26 mouse cellular contexts compared by ENCODE assay signal in the genomic region with DNA sequence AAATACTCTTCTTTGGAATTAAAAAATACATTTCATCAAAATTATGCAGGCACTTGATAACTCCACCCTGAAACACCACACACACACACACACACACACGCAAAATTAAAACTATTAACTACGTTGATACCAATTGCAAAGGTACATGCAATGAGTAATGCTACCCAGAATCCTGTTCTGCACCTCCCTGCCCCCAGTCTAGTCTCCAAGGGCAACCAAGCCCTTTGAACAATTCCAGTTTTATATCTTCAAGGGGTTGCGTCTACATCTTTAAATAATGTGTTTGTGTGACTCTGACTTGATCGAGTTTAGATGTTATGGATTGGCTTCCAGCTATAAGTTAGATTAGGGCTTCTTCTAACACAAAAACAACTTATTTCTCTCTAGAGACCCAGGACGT. TPM values are rescaled to one million over a fixed set of nuclear protein-coding genes. Genes with fewer than 3 reads are reported as not detected.
"Had no signal": no experiment of that assay in that cellular context is flagged by ENCODE, and none has a peak within 500 bp of the region (broad histone marks: within the 10 kb centered on the region; RNA-seq: fewer than 3 reads in every experiment).

No protein-coding gene starts in this region.

- DNase-seq: kidney, adult 2 months; kidney, postnatal 25 days; liver, embryonic 13.5 days; lung, adult 2 months; lung, postnatal 14 days; lung, postnatal 4 days; retina, postnatal 1 day; right cerebral cortex, postnatal 4 days; thymus, adult 2 months; thymus, postnatal 14 days; thymus, postnatal 4 days had no signal

- H3K27ac ChIP-seq: kidney, postnatal 0 days; liver, embryonic 13.5 days; neural tube, embryonic 12.5 days; neural tube, embryonic 15.5 days; stomach, postnatal 0 days had no signal

- H3K4me3 ChIP-seq: liver, embryonic 13.5 days; neural tube, embryonic 12.5 days; neural tube, embryonic 15.5 days had no signal

- H3K4me1 ChIP-seq: liver, embryonic 13.5 days had no signal

RNA-seq across cellular contexts. Expression of gene Art2b, which starts 49.9 kb away (rescaled TPM):
- total RNA-seq: layer of hippocampus, adult 8-10 months; layer of hippocampus, postnatal 14 days; left cerebral cortex, postnatal 10 days; left cerebral cortex, postnatal 36 days had no signal
- polyA plus RNA-seq: kidney, embryonic 14.5 days; kidney, postnatal 0 days; limb, embryonic 11.5 days; limb, embryonic 14.5 days; liver, embryonic 13.5 days; lung, embryonic 16.5 days; midbrain, embryonic 11.5 days; midbrain, embryonic 14.5 days; neural tube, embryonic 12.5 days; neural tube, embryonic 15.5 days; stomach, embryonic 14.5 days; stomach, postnatal 0 days had no signal
